Mouse (Mus musculus): ENCODE measurements around the gene Cstad.

Gene Cstad

DNA sequence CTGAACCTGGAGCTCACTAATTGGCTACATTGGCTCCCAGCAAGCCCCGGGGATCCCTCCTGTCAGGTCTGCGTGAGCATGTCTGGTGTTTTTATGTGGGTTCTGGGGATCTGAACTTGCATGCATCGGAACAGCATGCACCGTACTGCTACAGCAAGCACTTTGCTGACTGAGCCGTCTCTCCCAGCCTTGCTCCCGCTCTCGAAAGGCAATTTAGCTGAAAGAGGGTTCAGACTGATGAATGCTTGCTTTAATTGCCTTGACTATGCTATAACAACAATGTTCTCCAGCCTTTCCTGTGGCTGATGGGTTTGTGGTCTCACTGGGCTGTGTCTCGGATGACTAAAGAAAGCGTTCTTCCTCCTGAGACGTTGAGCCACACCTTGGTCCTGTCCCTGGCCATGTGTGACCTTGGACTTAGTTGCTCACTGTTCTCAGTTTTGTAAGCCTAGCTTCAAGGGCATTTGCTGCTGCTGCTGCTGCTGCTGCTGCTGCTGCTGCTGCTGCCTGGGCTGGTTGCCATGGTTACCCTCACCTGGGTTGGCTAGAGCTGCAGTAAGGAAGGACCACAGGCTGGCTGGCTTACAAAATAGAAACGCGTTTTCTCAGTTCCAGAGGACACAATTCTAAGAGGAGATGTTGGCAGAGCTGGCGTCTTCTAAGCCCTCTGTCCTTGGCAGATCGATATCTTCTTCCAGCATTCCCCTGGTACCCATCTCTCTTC lies 34.4 kb downstream of the Cstad start:
- no peak for DNase-seq (ENCODE audit: low spot score)

DNA sequence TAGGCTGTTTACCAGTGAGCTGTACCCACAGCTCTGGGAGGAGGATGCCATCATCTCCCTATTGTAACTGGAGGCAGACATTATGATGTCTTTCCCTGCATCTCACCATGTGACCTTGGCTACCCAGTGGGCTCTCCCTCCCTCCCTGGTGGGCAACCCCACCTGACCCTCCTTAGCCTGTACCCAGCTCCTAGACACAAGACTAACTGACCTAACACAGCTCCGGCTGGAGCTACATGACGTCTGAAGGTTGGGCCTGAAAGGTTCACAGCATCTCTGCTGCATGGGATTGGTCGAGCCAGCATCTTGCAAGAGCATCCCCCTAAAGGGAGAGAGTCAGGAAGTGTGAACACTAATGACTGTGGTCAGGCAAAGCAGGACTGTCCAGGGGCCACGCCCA lies 35.0 kb downstream of the Cstad start:
- no peak for DNase-seq (ENCODE audit: low spot score)

DNA sequence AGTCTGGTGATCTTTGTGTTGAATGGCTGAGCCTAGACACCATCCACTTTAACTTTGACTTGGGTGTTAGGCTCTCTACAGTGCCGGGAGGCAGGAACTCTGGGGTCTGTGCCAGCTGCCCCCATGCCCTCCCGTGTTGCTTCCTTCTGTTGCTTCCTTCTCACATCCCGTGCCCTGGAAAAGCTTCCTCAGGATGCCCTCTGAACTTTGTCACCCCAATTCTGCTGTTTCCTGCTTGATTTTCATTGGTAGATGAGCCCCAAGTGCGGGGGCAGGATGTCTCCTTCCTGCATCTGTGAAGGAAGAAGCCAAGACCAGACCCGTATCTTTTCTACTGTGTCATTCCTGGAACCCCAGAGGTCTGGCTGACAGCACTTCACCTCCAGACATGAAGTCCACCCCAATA lies 41.4 kb downstream of the Cstad start:
- no peak for DNase-seq (ENCODE audit: low spot score)

DNA sequence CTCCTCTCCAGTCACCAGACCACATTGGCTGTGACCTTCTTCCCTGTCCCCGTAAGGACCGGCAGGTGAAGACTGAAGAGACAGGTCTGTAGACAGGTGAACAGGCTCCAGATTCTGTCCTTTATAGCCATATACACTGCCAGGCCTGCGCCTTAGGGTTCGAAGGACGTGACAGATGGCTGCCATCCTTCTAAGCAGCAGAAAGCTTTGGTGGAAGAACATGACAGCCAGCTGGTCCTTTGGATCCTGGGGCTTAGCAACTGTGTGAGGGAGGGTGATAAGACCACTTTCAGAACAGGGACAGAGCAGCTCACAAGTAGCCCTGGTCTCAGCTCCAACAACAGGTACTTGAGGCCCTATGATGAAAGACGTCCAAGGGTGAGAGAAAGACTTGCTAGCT lies 43.2 kb downstream of the Cstad start:
- DNase-seq (ENCODE audit: low spot score), result no peak

DNA sequence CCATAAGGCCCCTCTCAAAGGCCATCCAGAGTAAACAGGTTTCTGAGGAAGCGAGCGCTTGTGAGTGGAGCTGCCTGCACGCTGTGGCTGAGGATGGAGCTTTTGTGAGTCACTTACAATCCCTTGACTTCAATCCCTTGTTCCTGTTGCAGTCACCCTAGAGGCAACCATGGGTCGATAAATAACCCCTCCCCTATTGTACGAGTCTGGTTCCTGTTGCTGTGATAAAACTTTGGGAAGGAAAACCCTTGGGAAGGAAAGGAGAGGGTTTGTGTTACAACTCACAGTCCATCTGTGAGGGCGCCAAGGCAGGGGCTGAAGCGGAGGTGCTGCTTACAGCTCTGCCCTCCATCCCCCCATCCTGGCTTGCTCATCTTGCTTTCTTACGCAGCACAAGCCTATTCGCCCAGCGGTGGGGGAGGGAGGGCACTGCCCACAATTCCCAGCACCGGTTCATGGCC lies 45.2 kb downstream of the Cstad start:
- no peak for DNase-seq (ENCODE audit: low spot score)

DNA sequence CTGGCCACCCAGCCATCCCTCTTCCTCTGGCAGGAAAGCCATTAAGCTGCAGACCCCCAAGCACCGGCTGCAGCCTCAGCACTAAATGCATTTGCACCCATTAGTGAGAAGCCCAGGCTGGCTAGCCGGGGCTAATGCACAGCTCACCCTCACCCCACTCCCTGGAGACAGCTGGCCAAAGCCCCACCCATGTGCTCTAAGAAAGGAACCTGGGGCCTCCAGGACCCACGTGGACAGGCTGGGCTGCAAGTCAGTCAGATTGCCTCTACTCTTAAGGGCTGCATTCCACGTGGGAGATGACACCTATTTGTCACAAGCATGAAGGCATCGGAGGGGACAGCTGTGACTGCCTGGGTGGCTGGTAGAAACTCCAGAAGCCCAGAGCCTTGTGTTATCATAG lies 48.0 kb downstream of the Cstad start:
- no peak for DNase-seq (ENCODE audit: low spot score)

DNA sequence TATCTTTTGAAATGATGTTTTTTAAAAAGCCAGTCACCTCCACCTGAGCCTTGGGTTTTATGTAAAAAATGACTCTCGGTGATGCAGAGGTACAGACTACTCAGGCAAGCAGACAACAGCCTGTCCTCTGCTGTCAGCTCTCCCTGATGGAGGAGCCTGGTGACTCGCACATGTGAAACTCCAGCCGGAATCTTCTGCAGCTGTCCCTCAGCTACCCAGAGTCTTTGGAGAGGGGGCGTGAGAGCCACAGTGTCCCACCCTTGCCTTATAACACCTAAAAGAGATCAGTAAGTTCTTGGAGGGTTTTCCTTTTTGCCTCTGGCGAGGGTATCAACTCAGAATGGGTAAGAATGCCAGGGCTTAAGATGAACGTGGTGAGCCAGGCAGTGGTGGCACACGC lies 48.6 kb downstream of the Cstad start:
- DNase-seq (ENCODE audit: low spot score), result no peak

DNA sequence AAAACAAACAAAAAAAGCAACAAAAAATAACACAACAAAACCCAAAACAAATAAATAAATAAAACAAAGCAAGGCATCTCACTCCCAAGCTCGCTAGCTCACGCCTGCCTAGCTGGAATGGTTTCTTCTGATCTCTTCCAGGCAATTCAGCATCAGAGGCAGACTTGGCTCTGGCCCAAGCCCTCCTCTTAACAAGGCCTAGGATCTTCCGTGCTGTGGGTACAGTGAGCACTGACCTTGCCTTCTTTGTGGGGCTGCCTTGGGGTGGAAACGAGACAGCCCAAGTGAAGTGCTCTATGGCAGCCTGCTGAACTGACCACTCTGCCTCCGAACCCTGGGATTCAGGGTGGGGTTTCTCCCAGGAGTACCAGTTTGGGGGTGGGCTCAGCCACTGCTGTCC lies 52.0 kb downstream of the Cstad start:
- DNase-seq (ENCODE audit: low spot score), result peak; percentile 74

DNA sequence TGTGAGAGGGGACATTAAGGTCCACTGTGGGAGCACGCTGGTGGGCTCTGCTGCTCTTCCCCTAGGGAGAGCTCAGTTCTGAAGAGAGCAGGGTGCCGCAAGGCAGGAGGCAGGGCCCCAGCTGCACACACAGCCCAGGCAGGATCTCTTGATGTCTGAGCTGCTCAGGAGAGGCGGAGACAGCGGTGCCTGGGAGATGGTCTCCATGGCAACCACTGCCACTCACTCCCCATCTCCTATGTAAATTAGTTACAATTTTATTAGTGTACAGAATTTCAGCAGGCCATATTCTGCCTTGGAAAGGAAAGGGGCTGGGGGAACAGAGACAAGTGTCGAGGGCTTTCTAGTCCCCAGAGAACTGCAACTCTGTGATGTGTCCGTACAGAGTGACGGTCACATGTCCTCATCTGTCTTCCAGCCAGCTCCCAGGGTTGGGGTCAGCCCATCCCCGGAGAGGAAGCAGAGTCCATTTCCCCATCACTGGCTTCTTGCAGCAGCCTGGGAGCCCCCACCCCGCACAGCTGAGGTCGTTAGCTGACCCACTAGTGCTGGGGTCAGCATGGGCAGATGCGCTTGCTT lies 52.6 kb downstream of the Cstad start:
- no peak for DNase-seq (ENCODE audit: low spot score)

DNA sequence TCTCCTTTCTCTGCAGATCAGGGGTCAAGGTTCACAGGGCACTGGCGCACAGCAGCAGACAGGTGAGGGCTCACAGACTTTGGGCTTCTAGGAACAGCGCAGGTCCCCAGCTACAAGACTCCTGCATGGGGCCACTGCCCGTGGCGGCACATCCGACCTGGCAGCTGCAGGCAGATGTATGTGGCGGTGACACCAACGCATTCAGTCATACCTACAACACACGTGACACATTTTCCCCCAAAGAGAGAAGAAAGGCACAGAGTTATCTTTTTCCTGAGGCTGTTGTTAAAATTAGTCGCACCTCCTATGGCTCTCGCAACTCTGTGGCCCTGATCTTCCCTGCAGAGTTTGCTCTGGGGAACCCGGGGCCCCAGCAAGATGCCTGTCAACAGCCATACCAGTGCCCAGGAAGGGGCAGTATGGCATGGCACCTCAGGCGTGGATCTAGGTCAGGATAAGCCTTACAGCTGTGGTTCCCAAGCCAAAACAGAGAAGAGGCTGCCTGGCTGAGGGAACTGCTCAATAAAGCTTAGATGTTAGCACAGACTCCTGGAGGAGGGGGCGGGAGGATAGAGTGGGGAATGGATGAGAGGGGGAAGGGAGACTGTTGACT lies 53.1 kb downstream of the Cstad start:
- no peak for DNase-seq (ENCODE audit: low spot score)

DNA sequence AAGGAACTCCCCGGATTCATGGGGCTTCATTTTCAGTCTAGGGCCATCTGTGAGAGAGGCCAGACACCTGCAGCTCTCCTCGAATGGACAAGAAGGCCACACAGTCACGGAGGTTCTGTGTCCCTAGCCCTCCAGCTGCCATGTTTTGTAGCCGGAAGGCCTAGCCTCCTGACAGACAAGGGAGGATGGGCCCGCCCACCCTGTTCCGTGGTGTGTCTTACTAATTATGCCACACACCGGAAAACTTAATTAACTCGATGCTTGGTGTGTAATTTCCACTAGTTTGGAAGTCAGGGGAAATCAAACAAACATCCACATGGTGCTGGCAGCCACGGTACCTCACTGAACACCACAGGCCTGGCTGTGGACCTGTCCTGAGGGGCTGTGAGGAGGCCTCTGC lies 55.4 kb downstream of the Cstad start:
- no peak for DNase-seq (ENCODE audit: low spot score)

DNA sequence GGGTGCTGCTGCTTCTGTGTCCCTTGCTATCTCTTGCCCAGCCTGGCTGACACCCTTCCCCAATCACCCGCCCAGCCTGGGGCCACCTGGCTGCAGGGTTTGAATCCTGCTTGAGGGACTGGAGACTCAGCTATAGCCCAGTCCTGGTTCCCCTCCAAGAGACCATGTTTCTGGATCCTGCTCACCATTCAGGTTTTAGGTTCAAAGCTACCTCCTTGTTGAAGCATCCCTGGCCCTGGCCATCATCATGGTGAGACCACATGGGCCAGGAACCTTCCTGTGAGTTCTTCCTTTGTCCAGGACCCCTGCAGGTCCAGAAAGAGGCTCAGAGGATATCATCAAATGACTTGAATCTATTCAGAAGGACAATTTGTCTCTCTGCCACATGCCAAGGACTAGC lies 57.0 kb downstream of the Cstad start:
- DNase-seq (ENCODE audit: low spot score), result no peak

DNA sequence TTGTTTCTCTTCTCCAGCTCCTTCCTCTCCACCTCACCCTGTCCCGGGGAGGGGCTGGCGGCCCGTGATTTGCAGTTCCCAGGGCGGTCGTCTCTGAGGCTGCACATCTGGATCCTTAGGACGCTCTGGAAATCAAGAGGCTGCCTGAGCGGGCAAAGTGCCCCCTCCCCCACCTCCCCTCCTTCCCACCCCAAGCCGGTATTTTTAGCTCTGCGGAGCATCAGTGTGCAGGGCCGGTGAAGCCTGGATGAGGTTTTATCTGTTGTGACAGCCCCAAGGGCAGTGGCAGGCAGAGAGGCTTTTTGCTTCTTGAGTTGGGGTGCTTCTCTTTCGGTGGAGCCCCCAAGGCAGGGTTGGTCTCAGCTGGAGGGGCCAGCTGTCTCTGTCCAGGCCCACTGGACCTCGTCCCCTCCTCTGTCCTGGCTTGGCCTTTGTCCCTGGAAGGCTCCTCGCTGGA lies 57.8 kb downstream of the Cstad start:
- no peak for DNase-seq (ENCODE audit: low spot score)

DNA sequence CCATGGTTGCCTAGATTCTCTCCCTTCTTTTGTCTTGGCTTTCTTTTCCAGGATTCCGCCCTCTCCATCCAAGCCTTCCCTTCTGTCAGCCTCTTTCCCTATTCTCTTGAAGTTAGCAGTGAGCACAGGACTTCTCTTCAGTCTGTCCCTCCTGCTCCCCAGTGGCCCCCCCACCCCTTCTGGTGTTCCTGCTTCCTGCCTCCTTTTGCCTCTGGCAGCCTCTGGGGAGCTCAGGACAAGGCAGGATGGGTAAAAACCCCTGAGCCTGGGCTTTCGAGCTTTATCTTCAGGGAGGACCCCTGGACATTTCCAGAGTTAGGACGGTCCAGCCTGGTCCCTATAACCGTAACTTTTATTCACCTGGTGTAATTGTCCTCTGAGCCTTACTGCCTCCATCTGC lies 58.2 kb downstream of the Cstad start:
- DNase-seq (ENCODE audit: low spot score), result no peak

DNA sequence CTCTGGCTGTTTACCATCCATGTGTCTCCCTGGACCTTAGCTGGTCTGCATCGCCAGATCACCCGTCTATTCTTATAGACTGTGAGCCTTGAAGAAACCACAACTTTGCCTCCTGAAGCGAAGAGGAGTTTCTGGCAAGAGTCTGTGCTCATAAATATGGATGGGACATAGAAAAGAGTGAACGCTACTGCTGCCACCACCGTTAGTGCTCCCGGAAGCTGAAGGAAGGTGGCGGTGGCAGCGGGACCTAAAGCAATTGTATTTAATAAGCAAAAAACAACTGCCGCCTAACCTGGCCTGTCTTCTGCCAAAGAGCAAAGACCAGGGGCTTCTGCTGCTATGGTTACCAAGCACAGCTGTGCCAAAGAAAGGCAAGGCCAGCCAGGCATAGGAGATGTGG lies 59.3 kb downstream of the Cstad start:
- DNase-seq (ENCODE audit: low spot score), result no peak

DNA sequence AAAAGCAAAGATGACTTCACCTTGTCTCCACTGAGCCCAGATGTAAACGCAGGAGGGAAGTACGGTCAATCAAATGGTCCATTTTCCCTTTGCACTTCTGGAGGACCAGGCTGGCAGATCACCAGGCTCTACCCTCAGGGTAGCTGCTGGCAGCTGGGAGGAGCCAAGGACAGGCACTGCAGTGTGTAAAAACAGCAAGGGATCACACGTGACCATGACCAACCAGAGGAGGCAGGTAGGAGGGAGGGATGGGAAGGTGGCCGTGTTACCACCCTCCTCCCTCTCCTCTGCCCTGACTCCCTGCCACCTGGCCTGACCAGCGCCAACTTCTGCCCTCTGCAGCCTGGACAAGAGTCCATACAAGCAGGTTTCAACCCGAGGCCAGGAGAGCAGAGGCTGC lies 59.7 kb downstream of the Cstad start:
- no peak for DNase-seq (ENCODE audit: low spot score)

DNA sequence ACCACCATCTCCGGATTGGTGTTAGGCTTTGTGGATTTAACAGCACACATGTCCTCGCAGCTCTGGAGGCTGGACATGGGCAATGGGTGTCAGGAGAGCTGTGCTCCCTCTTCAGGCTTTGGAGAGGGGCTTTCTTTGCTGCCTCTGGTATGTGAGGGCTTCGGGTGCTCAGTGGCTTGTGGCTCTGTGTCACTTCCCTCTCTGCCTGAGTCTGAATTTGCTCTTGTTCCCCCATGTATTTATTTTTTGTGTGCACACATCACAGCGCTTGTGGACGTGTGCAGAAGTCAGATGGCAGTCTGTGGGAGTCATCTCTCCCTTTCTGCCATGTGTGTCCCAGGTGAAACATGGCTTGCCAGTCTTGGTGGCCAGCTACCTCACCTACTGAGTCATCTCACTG lies 60.9 kb downstream of the Cstad start:
- no peak for DNase-seq (ENCODE audit: low spot score)

DNA sequence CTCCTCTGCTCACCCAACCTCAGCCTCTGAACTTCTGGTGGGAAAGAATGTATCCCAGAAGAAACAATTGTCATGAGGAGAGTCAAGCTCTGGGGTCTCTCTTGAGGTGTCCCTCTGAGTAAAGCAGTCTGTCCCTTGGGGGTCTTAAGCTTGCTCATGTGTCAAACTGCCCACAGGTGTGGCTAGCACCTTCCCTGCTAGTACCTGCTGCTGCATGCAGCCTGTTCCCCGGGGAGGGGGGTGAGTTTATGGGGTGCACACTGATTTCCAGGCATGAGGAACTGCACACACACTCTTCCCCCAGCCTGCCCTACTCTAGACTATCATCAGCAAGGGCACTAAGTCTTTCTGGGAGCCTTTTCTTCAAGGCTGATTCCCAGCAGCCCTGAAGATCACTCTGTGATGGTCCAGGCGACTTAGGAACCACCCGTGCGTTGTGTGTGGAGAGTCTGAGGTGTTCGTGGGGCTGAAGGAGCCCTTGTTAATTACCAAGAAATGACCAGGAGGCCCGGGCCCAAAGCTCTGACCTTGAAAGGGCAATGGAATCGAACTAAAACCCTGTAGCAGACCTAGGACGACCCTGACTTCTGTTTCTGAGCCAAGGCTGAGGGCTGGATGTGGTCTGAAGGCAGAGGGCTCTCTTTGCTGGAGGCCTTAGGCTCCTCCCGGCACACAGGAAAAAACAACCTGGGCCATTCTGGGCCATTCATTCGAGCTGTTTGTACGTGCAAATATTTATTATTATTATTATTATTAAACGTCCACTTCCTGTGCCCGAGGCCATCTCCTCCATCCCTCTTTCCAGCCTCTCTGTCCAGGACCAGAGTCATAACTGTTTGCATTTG lies 62.1 kb downstream of the Cstad start:
- DNase-seq (ENCODE audit: low spot score), result no peak

DNA sequence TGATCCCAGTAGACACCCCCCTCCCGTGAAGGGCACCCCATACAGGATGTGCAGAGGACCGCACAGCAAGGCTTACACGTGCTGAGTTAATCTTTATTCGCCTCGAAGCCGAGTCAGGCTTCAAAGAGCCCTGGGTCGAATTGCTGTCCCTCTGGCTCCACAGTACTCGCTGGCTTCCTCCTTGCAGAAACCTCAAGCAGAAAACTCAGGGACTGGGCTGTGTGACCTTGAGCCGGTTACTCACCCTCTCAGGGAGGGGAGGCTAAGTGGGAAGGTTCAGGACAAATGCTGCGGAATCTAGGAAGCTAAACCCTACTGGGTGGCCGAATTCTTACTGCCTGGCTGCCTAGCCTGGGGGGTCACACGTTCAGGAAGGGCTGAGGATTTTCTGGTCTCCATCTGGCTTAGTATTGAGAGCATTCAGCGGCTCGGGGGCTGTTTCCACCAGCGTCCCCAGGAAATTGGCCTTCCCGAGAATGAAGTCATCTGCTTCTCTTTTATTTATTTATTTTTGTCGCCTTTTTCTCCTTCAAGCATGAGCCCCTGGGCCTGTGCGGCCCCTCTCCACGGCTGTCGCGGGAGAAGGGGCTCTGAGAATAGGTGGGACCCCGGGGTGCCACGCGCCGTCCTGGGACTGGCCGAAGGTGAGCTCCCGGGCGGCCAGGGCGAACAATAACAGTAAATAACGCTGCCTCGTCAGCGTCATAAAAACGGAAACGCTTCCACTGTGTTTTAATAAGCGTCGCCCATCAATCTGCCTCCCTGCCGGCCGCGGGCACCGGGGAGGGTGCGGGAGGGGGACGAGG lies 63.0 kb downstream of the Cstad start:
- DNase-seq (ENCODE audit: low spot score), result peak; percentile 74

DNA sequence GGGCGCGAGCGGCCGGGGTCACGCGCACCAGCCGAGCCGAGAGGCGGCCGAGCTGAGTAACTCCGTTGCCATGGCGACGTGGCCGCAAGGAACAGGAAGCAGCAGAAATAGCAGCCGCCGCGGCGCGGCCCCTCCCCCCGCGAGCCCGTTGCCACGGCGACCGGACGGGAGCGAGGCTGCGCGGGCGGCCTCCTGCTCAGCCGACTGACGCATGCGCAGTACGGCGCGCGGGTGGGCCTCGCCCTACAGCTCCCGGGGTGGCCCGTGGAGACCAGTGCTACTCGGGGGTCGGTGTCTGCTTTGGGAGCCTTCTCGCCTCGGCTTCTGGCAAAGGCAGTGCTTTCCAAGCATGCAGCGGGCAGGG lies 63.6 kb downstream of the Cstad start:
- peak; percentile 99 for DNase-seq (ENCODE audit: low spot score)
